8 mouse cellular contexts compared by ENCODE assay signal in the genomic region with DNA sequence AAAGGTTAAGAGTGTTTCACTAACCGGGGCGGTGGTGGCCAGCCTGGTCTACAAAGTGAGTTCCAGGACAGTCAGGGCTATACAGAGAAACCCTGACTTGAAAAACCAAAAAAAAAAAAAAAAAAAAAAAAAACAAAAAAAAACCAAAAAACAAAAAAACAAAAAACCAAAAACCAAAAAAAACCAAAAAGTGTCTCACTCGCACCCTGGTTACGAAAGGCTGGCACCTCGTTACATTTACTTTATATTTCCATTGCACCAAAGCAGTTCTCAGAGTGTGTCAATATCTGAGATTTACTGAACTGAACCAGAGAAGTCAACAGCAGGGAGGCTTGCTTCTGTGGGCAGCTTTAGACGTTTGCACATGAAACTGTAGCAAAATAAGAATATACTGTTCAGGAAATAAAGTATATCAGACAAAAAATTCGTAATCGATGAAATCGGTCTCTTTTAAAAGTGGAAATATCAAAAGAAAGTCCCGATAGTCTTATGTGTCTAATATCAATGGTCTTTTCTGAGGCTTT. TPM values are rescaled to one million over a fixed set of nuclear protein-coding genes. Genes with fewer than 3 reads are reported as not detected.
DNase-seq lines count a peak whose midpoint lies in the region; ATAC-seq lines count a peak whose summit lies in the region.

No protein-coding gene starts in this region.

- no peak for DNase-seq in heart, embryonic 10.5 days (ENCODE audit: low spot score)
- DNase-seq in heart, adult 8-10 months (ENCODE audit: low spot score), result no peak
- no peak for DNase-seq in forebrain, embryonic 14.5 days (ENCODE audit: low spot score)
- DNase-seq in Muller cell, postnatal 12 days (ENCODE audit: inconsistent ontology term), result no peak
- no peak for DNase-seq in gastrocnemius, postnatal 4 days (ENCODE audit: low spot score in 2 of 2)
- no peak for DNase-seq in ovary, postnatal 10 days (ENCODE audit: low spot score)

- no peaks in the 10 kb centered on the region for H3K27me3 ChIP-seq in heart, embryonic 10.5 days (ENCODE audit: insufficient read depth, poor library complexity, severe bottlenecking)
- no peaks in the 10 kb centered on the region for H3K27me3 ChIP-seq in forebrain, embryonic 14.5 days (replicated peaks; ENCODE audit: control insufficient read depth, insufficient read depth, low read length)
- H3K27me3 ChIP-seq in liver, embryonic 15.5 days, result peaks cover 3% of the 10 kb centered on the region; the same call in 1 of the 2 replicates

- WGBS in heart, embryonic 10.5 days, result 43% methylated on average over 10 of the region's 10 CpGs
- WGBS in forebrain, embryonic 14.5 days, result 38% methylated on average over 10 of the region's 10 CpGs
- 32% methylated on average over 10 of the region's 10 CpGs for WGBS in liver, embryonic 15.5 days (ENCODE audit: insufficient replicate concordance)

- H3K4me2 ChIP-seq in forebrain, embryonic 14.5 days (ENCODE audit: low read length), result peak overlapping the region; percentile 47
- peak overlapping the region; percentile 90 for H3K4me2 ChIP-seq in liver, embryonic 15.5 days

- peaks cover 16% of the 10 kb centered on the region for H3K36me3 ChIP-seq in heart, embryonic 10.5 days
- no peaks in the 10 kb centered on the region for H3K36me3 ChIP-seq in forebrain, embryonic 14.5 days (ENCODE audit: control insufficient read depth, insufficient read depth, low read length)
- no peaks in the 10 kb centered on the region for H3K36me3 ChIP-seq in liver, embryonic 15.5 days (replicated peaks)

- no peaks in the 10 kb centered on the region for H3K9me3 ChIP-seq in heart, embryonic 10.5 days
- no peaks in the 10 kb centered on the region for H3K9me3 ChIP-seq in forebrain, embryonic 14.5 days (replicated peaks; ENCODE audit: control insufficient read depth, low read length)
- H3K9me3 ChIP-seq in liver, embryonic 15.5 days (replicated peaks), result no peaks in the 10 kb centered on the region

- H3K4me3 ChIP-seq in heart, embryonic 10.5 days, result peak overlapping the region; percentile 100
- H3K4me3 ChIP-seq in forebrain, embryonic 14.5 days (ENCODE audit: low read depth, low read length), result peak overlapping the region; percentile 99
- peak overlapping the region; percentile 99 for H3K4me3 ChIP-seq in liver, embryonic 15.5 days (replicated peaks)

- peaks cover 15% of the 10 kb centered on the region for H3K4me1 ChIP-seq in heart, embryonic 10.5 days
- peaks cover 10% of the 10 kb centered on the region; the same call in 1 of the 2 replicates for H3K4me1 ChIP-seq in forebrain, embryonic 14.5 days (ENCODE audit: control insufficient read depth, insufficient read depth, low read length)
- H3K4me1 ChIP-seq in liver, embryonic 15.5 days (replicated peaks), result peaks cover 22% of the 10 kb centered on the region

- H3K27ac ChIP-seq in heart, embryonic 10.5 days, result peak overlapping the region; percentile 94
- H3K27ac ChIP-seq in forebrain, embryonic 14.5 days (ENCODE audit: low read depth, low read length), result no peak overlapping the region
- H3K27ac ChIP-seq in liver, embryonic 15.5 days (replicated peaks), result no peak overlapping the region

- ATAC-seq in CD4-positive, CD25-positive, alpha-beta regulatory T cell, adult 4 months, result peak; percentile 6
- ATAC-seq in forebrain, embryonic 14.5 days, result no peak
- no peak for ATAC-seq in liver, embryonic 15.5 days (ENCODE audit: insufficient read depth)

- peak overlapping the region; percentile 26; the same call in 1 of the 2 replicates for H3K9ac ChIP-seq in forebrain, embryonic 14.5 days (ENCODE audit: low read length)
- H3K9ac ChIP-seq in liver, embryonic 15.5 days, result 0 out of 2 replicates have a peak overlapping the region, but pooled peaks have one; percentile 91

RNA-seq across cellular contexts. Expression of gene Rptor, which starts 0.5 kb away (rescaled TPM):
- 11.8 and 15.6 TPM in 2 replicates for polyA plus RNA-seq in heart, embryonic 10.5 days (2016; fragmentation: Nextera tagmentation; extraction: Ambion mirVana)
- total RNA-seq in heart, adult 8-10 months (2022), result 10 to 100 TPM; 30.3 to 35.6 (median 32.7) TPM
- 10 to 100 TPM in 1 of 2 experiments, 1 to 10 TPM in 1; 8.7 to 12.2 TPM for polyA plus RNA-seq in CD4-positive, CD25-positive, alpha-beta regulatory T cell, adult 4 months (2017; shearing (Covaris generic))
- 7.0 and 9.3 TPM in 2 replicates for polyA plus RNA-seq in forebrain, embryonic 14.5 days (2014; fragmentation: Nextera tagmentation; extraction: Ambion mirVana)
- polyA plus RNA-seq in liver, embryonic 15.5 days (2015; fragmentation: Nextera tagmentation; extraction: Ambion mirVana), result 4.9 and 5.9 TPM in 2 replicates
- total RNA-seq in gastrocnemius, postnatal 4 days (2021), result 10 to 100 TPM; 42.8 to 47.5 TPM

RNA-seq across cellular contexts. Expression of gene Nptx1, which starts 54.7 kb away (rescaled TPM):
- polyA plus RNA-seq in heart, embryonic 10.5 days (2016; fragmentation: Nextera tagmentation; extraction: Ambion mirVana), result 0.49 and 0.88 TPM in 2 replicates
- under 1 TPM; 0.09 to 0.24 (median 0.16) TPM for total RNA-seq in heart, adult 8-10 months (2022)
- not detected for polyA plus RNA-seq in CD4-positive, CD25-positive, alpha-beta regulatory T cell, adult 4 months (2017; shearing (Covaris generic))
- polyA plus RNA-seq in forebrain, embryonic 14.5 days (2014; fragmentation: Nextera tagmentation; extraction: Ambion mirVana), result 4.1 and 6.7 TPM in 2 replicates
- polyA plus RNA-seq in liver, embryonic 15.5 days (2015; fragmentation: Nextera tagmentation; extraction: Ambion mirVana), result 0.05 TPM in 1 of 2 replicates, not detected in the other
- total RNA-seq in gastrocnemius, postnatal 4 days (2021), result under 1 TPM; 0.67 to 0.88 TPM
